Mouse (Mus musculus) adrenal gland, postnatal 25 days (tissue): ENCODE measurements around the gene Cs. TPM values are rescaled to one million over a fixed set of nuclear protein-coding genes. Genes with fewer than 3 reads are reported as not detected.
"Not testable (repeated sequence)": the region's sequence is repeated elsewhere in the genome, so short reads cannot be mapped to it uniquely, and the experiment has no call there.

Source experiments
- DNase-seq: peaks from one replicate; pipeline ENCODE4 v3.0.0; 2021; ENCODE audit warnings: mixed read lengths
- long read RNA-seq: library from polyadenylated mRNA; stranded (forward); transcript quantifications from one replicate; pipeline ENCODE4 v2.0.0, GENCODE M21; 2021
- total RNA-seq: library from RNA; stranded (reverse); gene quantifications from 2 replicates; pipeline ENCODE4 v1.2.3, GENCODE M21; 2021

Cs gene
- 287 and 317 TPM in 2 replicates for total RNA-seq
- long read RNA-seq, transcript Cs-202 (1 exons, 3,003 nt), result minor isoform, 7 of 420 reads
- long read RNA-seq, transcript Cs-201 (11 exons, 2,926 nt), result major isoform, 344 of 420 reads
- long read RNA-seq, partial matches to known transcripts, result 64 of 420 reads
- long read RNA-seq, other reads (novel, unspliced or antisense), result 5 of 420 reads

GRCm38 (mm10) chr10:128337306-128338181 is at the start of gene Cs:
Cs (plus strand) TSS chr10:128337734.
- peak; percentile 98 for DNase-seq

GRCm38 (mm10) chr10:128290594-128290993 is 46.9 kb upstream of the Cs start:
- not testable (repeated sequence) for DNase-seq

GRCm38 (mm10) chr10:128296370-128297090 is 41.0 kb upstream of the Cs start:
- DNase-seq, result no peak

GRCm38 (mm10) chr10:128297221-128297620 is 40.3 kb upstream of the Cs start:
- peak; percentile 49 for DNase-seq

GRCm38 (mm10) chr10:128297622-128298021 is 39.9 kb upstream of the Cs start:
- peak; percentile 37 for DNase-seq

GRCm38 (mm10) chr10:128298243-128298642 is 39.3 kb upstream of the Cs start:
- no peak for DNase-seq

- DNase-seq, result no peak
Measured at GRCm38 (mm10) chr10:128298702-128299171, 38.8 kb upstream of the Cs start, which contains the start of gene Il23a. Il23a (minus strand) TSS chr10:128298752.

- no peak for DNase-seq
Measured at GRCm38 (mm10) chr10:128302357-128302756, 35.2 kb upstream of the Cs start.

GRCm38 (mm10) chr10:128302785-128303125 is 34.8 kb upstream of the Cs start:
- DNase-seq, result no peak

GRCm38 (mm10) chr10:128303126-128304021 is 34.2 kb upstream of the Cs start, which contains the start of gene Pan2:
Pan2 (plus strand) TSS chr10:128303335.
- DNase-seq, result peak; percentile 98

GRCm38 (mm10) chr10:128309654-128310053 is 27.9 kb upstream of the Cs start:
- DNase-seq, result no peak

GRCm38 (mm10) chr10:128310177-128310576 is 27.4 kb upstream of the Cs start:
- DNase-seq, result peak; percentile 71

GRCm38 (mm10) chr10:128310902-128311301 is 26.6 kb upstream of the Cs start:
- no peak for DNase-seq

GRCm38 (mm10) chr10:128315578-128315977 is 22.0 kb upstream of the Cs start:
- DNase-seq, result no peak

GRCm38 (mm10) chr10:128321641-128322040 is 15.9 kb upstream of the Cs start:
- no peak for DNase-seq

- DNase-seq, result peak; percentile 80
Measured at GRCm38 (mm10) chr10:128322141-128323108, 15.1 kb upstream of the Cs start, which contains the start of gene Cnpy2. Cnpy2 (plus strand) TSS chr10:128322459.

- no peak for DNase-seq
Measured at GRCm38 (mm10) chr10:128323516-128323915, 14.0 kb upstream of the Cs start.

GRCm38 (mm10) chr10:128326825-128327224 is 10.7 kb upstream of the Cs start:
- no peak for DNase-seq

- DNase-seq, result no peak
Measured at GRCm38 (mm10) chr10:128327610-128328009, 9.9 kb upstream of the Cs start.
